Mouse (Mus musculus) hindbrain, embryonic 16.5 days (tissue): ENCODE data around the gene Mthfsl. TPM values are rescaled to one million over a fixed set of nuclear protein-coding genes. Genes with fewer than 3 reads are reported as not detected.
A peak's percentile ranks its signal among the peaks of the same experiment; 100 is the strongest.
"Not testable (repeated sequence)": the region's sequence is repeated elsewhere in the genome, so short reads cannot be mapped to it uniquely, and the experiment has no call there.

Experiments
- ATAC-seq: fragments of 200-750 bp; cut with Nextera tagmentation; 2 replicates; pipeline ENCODE4 v1.8.0; 2017; ENCODE audit warnings: moderate TSS enrichment, moderate library complexity
- H3K27ac ChIP-seq: fragments of 300-500 bp; sonication (generic); 2 replicates; pipeline ENCODE4 v1.5.1; 2014; ENCODE audit warnings: low read depth, mild to moderate bottlenecking, control low read depth, low read length, moderate library complexity
- H3K27me3 ChIP-seq: fragments of 300-500 bp; sonication (generic); replicated peaks from 2 replicates; pipeline ENCODE4 v1.6.1; 2014; ENCODE audit warnings: low read length; ENCODE audit not compliant: control insufficient read depth, insufficient read depth
- H3K36me3 ChIP-seq: fragments of 300-500 bp; sonication (generic); 2 replicates; pipeline ENCODE4 v1.6.1; 2014; ENCODE audit warnings: mild to moderate bottlenecking, low read length, moderate library complexity, mixed read lengths; ENCODE audit not compliant: control insufficient read depth, insufficient read depth
- H3K4me1 ChIP-seq: fragments of 300-500 bp; sonication (generic); 2 replicates; pipeline ENCODE4 v1.6.1; 2014; ENCODE audit warnings: low read depth, low read length; ENCODE audit not compliant: control insufficient read depth, insufficient read depth
- H3K4me2 ChIP-seq: fragments of 300-500 bp; sonication (generic); 2 replicates; pipeline ENCODE4 v1.6.1; 2014; ENCODE audit warnings: mild to moderate bottlenecking, low read length, control low read depth, moderate library complexity
- H3K4me3 ChIP-seq: fragments of 300-500 bp; sonication (generic); 2 replicates; pipeline ENCODE4 v1.5.1; 2014; ENCODE audit warnings: mild to moderate bottlenecking, low read length, control low read depth, moderate library complexity
- H3K9ac ChIP-seq: fragments of 300-500 bp; sonication (generic); 2 replicates; pipeline ENCODE4 v1.6.1; 2014; ENCODE audit warnings: low read depth, mild to moderate bottlenecking, control low read depth, low read length, moderate library complexity
- H3K9me3 ChIP-seq: fragments of 300-500 bp; sonication (generic); 2 replicates; pipeline ENCODE4 v1.6.1; 2014; ENCODE audit warnings: mild to moderate bottlenecking, low read length, moderate library complexity; ENCODE audit not compliant: control insufficient read depth
- WGBS: fragments of 180-500 bp; shearing (Covaris S2); extraction: QIAGEN DNeasy Blood & Tissue Kit; methylation state at CpG from one replicate; pipeline ENCODE4 v1.1.7; 2014; 5-methylcytosine and 5-hydroxymethylcytosine counted together
- polyA plus RNA-seq: library from polyadenylated mRNA; unstranded; fragments of >200 nt; fragmentation: Nextera tagmentation; extraction: Ambion mirVana; gene quantifications from 2 replicates; pipeline ENCODE4 v1.2.1, GENCODE M21; 2015

Mthfsl gene
- polyA plus RNA-seq, 1 experiment from 2014 or later: 36.8 TPM

DNA sequence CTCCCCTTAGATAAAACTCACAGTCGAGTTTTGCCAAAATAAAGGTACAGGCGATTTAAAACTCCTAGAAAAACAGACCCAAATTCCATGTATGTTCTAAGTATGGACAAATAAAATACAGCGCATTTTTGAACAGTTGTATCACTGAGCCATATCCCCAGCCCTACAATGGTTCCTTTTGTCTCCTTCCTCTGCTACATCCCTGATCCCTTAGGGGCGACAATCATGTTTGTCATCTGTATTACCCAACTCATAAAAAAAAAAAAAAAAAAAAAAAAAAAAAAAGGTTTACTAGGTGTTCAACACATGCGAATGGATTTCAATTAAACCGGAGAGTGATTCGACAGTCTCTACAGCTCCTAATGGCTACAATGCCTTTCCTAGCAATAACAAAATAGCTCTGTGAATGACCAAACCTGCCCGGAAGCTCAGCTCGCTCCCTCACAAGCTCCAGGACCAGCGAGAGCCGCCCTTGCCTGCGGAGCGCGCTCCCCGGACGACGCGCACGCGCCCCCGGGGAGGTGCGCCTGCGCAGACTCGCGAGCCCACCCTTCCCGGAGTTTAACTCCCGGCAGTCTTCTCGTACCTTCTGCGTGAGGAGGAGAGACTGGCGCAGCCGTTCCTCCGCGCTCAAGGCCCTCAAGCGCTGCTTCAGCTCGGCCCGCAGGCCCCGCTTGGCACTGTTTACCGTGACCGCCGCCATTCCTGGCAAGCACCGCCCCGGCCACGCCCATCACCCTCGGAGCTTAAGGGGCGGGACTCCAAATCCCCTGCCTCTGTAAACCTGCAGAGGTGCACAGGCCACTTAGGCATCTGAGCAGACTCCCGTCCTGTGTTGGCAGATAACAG, 799 bp downstream of the Mthfsl start:
- not testable (repeated sequence) for H3K4me1 ChIP-seq, H3K27me3 ChIP-seq, H3K9me3 ChIP-seq, H3K36me3 ChIP-seq
- 17% methylated on average over 7 of the region's 46 CpGs for WGBS
- Histone ChIP-seq H3K4me2 (peak overlapping the region; percentile 50), H3K4me3 (peak overlapping the region; percentile 34), H3K9ac (peak overlapping the region; percentile 31; the same call in 1 of the 2 replicates), H3K27ac (peak overlapping the region; percentile 48)
- peak; percentile 96 for ATAC-seq

GRCm38 (mm10) chr9:88718593-88718992, 1.5 kb downstream of the Mthfsl start:
- H3K27me3 ChIP-seq, ATAC-seq, H3K9me3 ChIP-seq, H3K4me3 ChIP-seq, H3K4me1 ChIP-seq, H3K9ac ChIP-seq, H3K36me3 ChIP-seq, H3K27ac ChIP-seq: not testable (repeated sequence)
- 76% methylated on average over 5 of the region's 5 CpGs for WGBS
- H3K4me2 ChIP-seq: peak overlapping the region; percentile 50

- H3K4me2 ChIP-seq, H3K9me3 ChIP-seq, H3K27me3 ChIP-seq, H3K9ac ChIP-seq, H3K4me3 ChIP-seq, ATAC-seq, H3K36me3 ChIP-seq, H3K27ac ChIP-seq, H3K4me1 ChIP-seq: not testable (repeated sequence)
- 42% methylated on average over 2 of the region's 2 CpGs for WGBS
These were observed 2.0 kb downstream of the Mthfsl start for GRCm38 (mm10) chr9:88718140-88718539.

GRCm38 (mm10) chr9:88714515-88714914, 5.6 kb downstream of the Mthfsl start:
- 84% methylated on average over 5 of the region's 5 CpGs for WGBS
- H3K9ac ChIP-seq, H3K9me3 ChIP-seq, ATAC-seq, H3K36me3 ChIP-seq, H3K4me1 ChIP-seq, H3K4me2 ChIP-seq, H3K27me3 ChIP-seq, H3K27ac ChIP-seq, H3K4me3 ChIP-seq: not testable (repeated sequence)

DNA sequence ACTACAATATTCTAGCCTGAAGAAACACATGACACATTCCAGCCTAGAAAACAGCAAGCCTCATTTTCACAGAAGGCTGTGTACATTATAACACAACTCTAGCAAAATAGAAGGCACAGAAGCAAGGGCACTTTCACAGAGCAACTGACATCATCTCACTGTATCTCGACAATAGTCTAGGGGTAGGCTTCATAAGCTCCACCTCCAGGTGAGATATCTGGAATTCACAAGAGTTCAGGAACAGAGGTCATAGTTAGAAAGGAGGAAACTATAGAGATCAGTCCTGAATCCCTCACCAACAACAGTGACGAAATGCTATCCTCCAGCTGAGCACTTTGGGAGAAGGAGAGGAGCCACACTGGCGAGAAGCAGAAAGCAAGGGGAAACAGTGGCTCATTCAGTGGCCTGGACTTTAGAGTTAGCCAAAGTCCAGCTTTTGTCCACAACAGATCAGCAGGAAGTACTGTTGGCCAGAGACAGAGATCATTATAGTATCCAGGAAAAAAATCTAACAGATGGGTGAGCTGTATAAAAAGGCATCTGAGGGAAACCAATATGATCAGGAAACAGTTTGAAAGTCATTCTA, 7.8 kb downstream of the Mthfsl start:
- 90% methylated on average over 3 of the region's 3 CpGs for WGBS
- not testable (repeated sequence) for H3K4me3 ChIP-seq, H3K36me3 ChIP-seq

GRCm38 (mm10) chr9:88710910-88711438, 9.1 kb downstream of the Mthfsl start:
- not testable (repeated sequence) for H3K27ac ChIP-seq, H3K36me3 ChIP-seq, H3K4me2 ChIP-seq, H3K4me1 ChIP-seq, ATAC-seq, H3K4me3 ChIP-seq, H3K9me3 ChIP-seq, H3K9ac ChIP-seq, H3K27me3 ChIP-seq
- 94% methylated on average over 4 of the region's 5 CpGs for WGBS

More for the DNA sequence above, 7.8 kb downstream of the Mthfsl start:
- H3K4me1 ChIP-seq, ATAC-seq, H3K9me3 ChIP-seq, H3K4me2 ChIP-seq, H3K27ac ChIP-seq, H3K27me3 ChIP-seq, H3K9ac ChIP-seq: not testable (repeated sequence)

DNA sequence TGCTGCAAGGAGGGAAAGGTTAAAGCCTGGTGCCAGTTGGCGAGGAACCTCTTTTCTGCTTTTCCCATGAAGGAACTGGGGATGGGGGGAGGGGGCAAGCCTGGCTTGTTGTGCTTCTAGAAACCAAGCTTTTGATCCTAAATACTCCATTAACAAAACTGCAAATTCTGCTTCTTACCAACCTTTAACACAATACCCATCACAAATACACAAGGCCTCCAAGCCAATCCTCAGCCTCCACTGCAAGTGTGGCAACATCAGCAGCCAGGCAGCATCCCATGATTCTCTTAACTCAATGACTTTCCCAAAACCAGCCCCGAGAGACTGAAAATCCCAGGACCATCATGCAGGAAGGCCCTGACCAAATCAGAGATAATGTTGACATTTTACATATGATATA, 9.7 kb downstream of the Mthfsl start:
- H3K36me3 ChIP-seq, H3K4me1 ChIP-seq, H3K27ac ChIP-seq, ATAC-seq, H3K9ac ChIP-seq, H3K4me2 ChIP-seq, H3K4me3 ChIP-seq, H3K27me3 ChIP-seq, H3K9me3 ChIP-seq: not testable (repeated sequence)
- 95% methylated on average over 2 of the region's 2 CpGs for WGBS

DNA sequence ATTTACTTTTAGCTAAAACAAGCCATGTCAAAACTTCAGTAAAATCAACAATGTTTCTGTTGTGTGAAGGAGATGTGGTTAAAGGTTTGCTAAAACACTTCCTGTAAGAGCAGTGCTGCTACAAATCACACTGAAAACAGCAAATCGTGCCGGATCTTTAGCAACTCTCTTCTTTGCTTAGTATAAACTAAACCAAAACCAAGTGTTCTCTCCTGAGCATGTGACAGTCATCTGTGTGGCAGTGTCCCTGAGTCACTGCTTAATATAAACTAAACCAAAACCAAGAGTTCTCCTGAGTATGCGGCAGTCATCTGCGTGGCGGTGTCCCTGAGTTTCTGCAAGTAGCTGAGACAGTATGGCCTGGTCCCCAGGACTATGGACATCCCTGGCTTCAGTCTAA, 10.3 kb downstream of the Mthfsl start:
- H3K27ac ChIP-seq, H3K4me1 ChIP-seq, H3K27me3 ChIP-seq, H3K9ac ChIP-seq, H3K4me3 ChIP-seq, ATAC-seq, H3K9me3 ChIP-seq, H3K36me3 ChIP-seq, H3K4me2 ChIP-seq: not testable (repeated sequence)
- whole genome bisulfite sequencing: 89% methylated on average over 5 of the region's 5 CpGs

GRCm38 (mm10) chr9:88709304-88709703, 10.8 kb downstream of the Mthfsl start:
- no peak overlapping the region for H3K4me2 ChIP-seq
- H3K9ac ChIP-seq: no peak overlapping the region
- no peak overlapping the region for H3K27ac ChIP-seq
- H3K4me3 ChIP-seq: no peak overlapping the region
- WGBS: 96% methylated on average over 6 of the region's 6 CpGs
- no peak for ATAC-seq
- H3K4me1 ChIP-seq: no peaks in the 10 kb centered on the region
- no peaks in the 10 kb centered on the region for H3K27me3 ChIP-seq
- no peaks in the 10 kb centered on the region for H3K9me3 ChIP-seq
- H3K36me3 ChIP-seq: no peaks in the 10 kb centered on the region
